Mouse (Mus musculus) cerebellum, adult 2 months (tissue): Measurements from ENCODE around the gene Hectd4.

ENCODE experiments used
- CTCF ChIP-seq: fragments of 200-500 bp; IDR thresholded peaks from 2 replicates; pipeline ENCODE4 v1.5.1; 2011; ENCODE audit warnings: low read depth, mild to moderate bottlenecking, control low read depth, low read length, moderate library complexity, borderline replicate concordance; ENCODE audit not compliant: insufficient read depth
- POLR2A ChIP-seq: fragments of 200-500 bp; IDR thresholded peaks from 2 replicates; pipeline ENCODE4 v1.6.1; 2011; ENCODE audit warnings: low read length, control low read depth, borderline replicate concordance; ENCODE audit not compliant: insufficient read depth

DNA sequence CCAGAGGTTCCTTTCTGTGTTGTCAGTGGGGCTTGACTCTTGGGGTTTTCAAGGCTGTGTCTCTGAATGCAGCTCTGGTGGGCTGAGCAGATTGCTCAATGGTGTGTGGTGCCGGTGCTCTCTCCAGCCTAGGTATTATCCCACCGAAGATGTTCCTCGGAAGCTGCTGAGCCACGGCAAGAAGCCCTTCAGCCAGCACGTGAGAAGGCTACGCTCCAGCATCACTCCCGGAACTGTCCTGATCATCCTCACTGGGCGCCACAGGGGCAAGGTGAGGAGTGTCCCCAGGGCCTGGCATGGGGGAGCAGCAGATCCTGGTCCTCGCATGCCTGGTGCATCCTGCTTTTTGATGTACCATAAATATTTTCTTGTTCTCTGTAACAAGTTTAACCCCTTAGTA is 13.5 kb upstream of the Hectd4 start:
- TF ChIP-seq CTCF (no peak), POLR2A (no peak)
